Mouse (Mus musculus) adrenal gland (tissue): ENCODE results near the gene Rpf1.

ENCODE experiments used
- intact Hi-C: fragments of 180-260 bp; cut with DNase I; formaldehyde crosslinking; loops from one replicate; pipeline ENCODE4 v1.15.1; 2025
- long read RNA-seq, 2 experiments: library from polyadenylated mRNA; unstranded; transcript quantifications; one replicate each; pipeline ENCODE4 v2.0.0; 2020; ENCODE audit warnings: borderline replicate concordance in 1 of 2; ENCODE audit not compliant: insufficient replicate concordance in 1 of 2

Rpf1 gene
- long read RNA-seq, experiment 1, transcript Rpf1-201 (9 exons, 1,661 nt): major isoform, 17 of 24 reads
- long read RNA-seq, experiment 1, partial matches to known transcripts: 2 of 24 reads
- long read RNA-seq, experiment 1, other reads (novel, unspliced or antisense): 2 of 24 reads
- long read RNA-seq, experiment 2, transcript Rpf1-201 (9 exons, 1,661 nt): major isoform, 9 of 14 reads
- long read RNA-seq, experiment 2, partial matches to known transcripts: 3 of 14 reads
- long read RNA-seq, experiment 2, other reads (novel, unspliced or antisense): 0 of 14 reads

DNA sequence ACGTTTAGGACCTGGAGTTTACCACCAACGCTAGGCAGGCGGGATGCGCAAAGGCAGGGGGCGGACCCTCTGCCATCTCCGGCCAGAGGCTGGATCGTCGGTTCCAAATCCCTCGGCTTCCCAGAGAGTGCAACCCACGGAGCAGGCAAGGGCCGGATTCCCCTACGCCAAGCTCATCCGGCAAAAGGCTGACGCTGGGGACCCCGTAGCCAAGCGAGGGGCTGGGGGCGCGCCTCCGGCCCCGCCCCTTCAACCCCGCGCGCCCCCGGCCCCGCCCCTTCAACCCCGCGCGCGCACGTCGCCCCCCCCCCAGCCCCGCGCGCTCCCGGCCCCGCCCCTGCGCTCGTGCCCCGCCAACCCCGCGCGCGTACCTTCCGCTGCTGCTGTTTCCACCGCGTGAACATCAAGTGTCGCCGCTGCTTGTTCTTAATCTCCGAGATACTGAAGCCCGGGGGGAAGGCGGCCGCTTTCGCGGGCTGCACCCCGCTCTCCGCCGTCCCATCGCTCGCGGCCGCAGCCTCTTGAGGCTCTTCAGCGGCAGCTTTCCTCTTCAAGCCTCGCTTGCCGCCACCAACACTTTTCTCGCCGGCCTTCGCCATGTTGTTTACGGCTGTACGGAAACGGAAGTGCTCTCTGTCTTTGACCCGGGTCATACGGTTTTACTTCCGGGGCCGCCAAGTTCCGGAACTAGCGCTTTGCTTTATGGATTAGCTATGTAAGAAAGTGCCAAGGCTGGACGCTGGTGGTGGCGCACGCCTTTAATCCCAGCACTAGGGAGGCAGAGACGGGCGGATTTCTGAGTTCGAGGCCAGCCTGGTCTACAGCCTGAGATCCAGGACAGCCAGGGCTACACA lies at the start of gene Rpf1:
Gene Rpf1 (minus strand): TSS at position 632 of the 854 bp plus-strand sequence.
- intact Hi-C loops: no loop called here

DNA sequence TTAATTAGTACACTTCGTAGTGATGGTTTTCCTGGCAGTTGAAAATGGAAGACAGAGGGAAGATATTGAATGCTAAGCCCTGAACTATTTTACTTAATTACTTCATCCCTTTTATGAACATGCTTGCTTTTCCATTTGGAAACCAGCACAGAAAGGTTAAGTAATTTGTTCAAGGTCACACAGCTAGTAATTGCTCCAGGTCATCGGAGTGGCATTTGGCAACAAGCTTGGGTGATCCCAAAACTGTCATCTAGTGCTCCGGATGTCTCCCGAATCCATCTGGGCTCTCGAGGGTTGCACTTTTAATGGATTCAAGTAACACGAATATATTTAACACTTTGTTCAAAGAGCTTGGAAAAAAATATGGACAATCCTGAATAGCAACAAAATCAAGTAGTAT lies 49.7 kb upstream of the Rpf1 start:
- intact Hi-C loops: no loop called here

DNA sequence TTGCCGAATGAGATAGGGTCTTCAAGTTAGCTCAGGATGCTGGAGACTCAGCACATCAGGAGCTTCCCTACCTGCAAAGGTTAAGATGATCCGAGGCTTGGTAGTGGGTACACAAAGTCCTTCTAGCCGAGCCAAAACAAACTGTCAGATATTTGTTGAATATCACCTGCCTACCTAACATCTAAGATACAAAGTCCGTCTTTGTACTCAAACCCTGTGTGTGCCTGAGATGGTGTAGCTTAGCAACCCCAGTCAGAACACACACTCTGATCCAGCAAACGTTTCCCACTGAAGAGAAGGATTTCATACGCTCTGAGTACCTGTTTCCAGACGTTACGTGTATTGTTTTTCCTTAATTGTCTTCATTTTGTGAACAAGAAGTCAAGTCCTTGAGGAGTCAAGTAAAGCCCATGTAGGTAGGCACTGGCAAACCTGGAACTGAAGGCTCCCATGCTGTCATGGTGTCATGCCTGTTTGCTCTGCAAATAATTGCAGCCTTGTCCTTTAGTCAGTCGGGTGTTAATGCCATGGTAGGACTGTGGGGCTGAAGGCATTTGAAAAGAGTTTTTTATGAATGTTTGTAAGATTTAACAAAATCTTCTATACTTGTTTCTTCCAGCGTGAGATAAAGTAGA lies 49.0 kb upstream of the Rpf1 start, which contains the start of gene Uox:
Gene Uox (plus strand): TSS at position 279 of the 635 bp plus-strand sequence.
- intact Hi-C loops: no loop called here

DNA sequence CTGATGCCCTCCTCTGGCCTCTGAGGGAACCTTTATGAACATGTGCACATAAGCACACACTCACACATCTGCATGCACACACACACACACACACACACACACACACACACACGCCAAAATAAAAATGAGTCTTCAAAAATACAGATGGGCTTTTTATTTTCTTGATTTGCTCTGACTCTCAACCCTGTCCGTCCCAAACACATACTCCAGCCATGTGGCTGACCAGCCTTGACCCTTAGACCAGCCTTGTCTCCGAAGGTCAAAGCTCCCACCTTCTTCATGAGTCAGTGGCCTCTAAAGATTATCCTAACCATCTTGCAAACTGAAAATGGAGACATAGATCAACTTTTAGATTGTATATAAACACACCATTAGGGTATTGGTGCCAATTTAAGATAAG lies 48.4 kb upstream of the Rpf1 start:
- intact Hi-C loops: loop anchor here (10.0 kb wide), 1 partner anchor 125 kb away; no protein-coding TSS in a partner anchor

DNA sequence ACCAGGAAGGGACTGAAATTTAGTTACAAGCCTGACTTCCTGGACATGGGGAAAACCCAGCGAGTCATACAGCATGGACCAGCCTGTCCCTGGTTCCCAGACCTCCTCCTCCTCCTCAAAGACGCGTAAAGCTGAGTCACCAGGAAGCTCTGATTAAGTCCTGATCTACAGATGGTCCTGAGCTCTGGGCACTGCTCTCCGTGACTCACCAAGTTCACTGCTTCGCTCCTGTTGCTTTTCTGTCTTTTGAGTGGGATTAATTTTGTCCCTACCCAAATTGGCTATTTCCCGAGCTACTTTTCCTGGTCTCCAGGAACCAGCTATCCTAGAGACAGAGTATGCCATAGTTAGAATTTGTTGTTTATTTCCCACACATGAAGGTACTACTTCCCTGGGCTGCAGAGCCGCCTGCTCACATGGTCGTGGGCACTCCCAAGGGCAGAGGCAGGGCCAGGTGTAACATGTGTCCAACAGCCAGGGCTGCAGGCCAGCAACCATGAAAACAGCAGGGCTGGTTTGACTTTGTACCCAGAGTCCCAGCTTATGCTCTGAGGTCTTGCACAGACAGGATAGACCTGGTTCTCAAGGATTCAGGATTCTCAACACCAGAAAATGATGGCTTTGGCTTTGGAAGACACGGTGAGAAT lies 46.8 kb upstream of the Rpf1 start:
- intact Hi-C loops: loop anchor here (10.0 kb wide), 1 partner anchor 127 kb away; no protein-coding TSS in a partner anchor

DNA sequence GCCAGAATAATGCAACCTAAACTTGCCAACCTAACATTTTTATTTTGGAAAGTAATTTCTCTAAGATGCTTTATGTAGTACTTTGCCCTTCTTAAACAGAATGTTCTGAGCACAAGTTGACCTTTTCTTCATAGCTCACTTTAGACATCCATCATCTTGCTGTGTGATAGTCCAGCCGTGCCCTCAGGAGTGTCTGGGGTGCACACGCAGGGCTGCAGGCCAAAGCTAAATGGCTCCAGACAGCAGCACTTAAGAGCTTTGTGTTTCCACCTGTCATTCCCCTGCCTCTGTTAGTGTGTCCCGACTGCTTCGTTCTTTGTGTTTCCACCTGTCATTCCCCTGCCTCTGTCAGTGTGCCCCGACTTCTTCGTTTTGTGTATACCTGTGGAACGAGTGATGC lies 46.1 kb upstream of the Rpf1 start:
- intact Hi-C loops: loop anchor here (10.0 kb wide), 1 partner anchor 127 kb away; no protein-coding TSS in a partner anchor

DNA sequence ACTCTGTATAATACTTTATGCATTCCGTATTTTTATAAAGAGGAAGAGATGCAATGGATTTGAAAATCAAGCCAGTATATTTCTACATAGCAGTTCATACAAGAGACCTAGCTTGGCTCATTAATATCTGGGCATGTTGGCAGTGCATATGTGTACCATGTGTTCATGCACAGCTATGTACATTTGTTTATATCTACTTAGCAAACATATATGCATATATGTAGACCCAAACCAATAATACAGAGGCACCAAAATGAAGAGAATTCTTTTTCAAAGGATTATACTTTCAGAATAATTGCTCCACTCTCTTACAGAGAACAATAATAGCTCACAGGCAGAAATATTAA lies 43.8 kb upstream of the Rpf1 start:
- intact Hi-C loops: loop anchor here (2.0 to 10.0 kb wide), 2 partner anchors 130 to 350 kb away; no protein-coding TSS in a partner anchor

DNA sequence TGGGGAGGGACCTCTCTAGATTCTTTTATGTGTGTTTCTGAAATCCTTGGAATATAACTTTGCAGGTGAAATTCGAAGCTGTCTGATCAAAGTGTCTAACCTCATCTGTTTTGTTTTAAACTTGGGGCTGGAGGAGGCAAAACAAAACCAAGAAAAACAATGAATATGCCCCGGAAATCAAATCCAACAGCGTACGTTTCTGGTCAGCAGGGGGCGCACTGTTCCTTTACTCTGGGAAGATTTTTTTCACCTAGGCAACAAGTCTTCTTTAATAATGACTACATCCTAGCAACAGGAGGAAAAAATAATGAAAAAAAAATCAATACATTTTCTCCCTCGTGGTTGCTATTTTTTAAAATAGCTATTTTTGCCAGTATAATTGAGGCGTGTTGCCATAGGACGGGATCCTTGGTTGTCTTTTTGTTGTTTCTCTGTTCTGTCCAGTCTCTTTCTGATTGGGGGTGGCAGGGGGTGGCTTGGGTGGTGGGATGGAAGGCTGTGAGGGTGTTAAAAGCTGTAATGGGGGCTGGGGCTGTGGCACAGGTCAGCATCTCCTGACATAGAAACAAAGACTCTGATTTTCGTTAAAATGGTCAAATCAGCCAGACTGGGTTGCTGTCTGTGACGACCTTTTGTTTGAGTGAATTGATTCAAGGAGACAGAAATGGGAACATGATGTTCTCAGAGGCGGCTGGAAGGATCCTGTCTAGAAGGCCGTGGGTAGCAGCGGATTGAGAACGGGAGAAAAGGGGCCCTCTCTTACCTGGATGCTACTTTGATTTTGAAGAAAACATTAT lies 43.2 kb upstream of the Rpf1 start:
- intact Hi-C loops: loop anchor here (2.0 to 10.0 kb wide), 3 partner anchors 130 to 350 kb away; no protein-coding TSS in a partner anchor

DNA sequence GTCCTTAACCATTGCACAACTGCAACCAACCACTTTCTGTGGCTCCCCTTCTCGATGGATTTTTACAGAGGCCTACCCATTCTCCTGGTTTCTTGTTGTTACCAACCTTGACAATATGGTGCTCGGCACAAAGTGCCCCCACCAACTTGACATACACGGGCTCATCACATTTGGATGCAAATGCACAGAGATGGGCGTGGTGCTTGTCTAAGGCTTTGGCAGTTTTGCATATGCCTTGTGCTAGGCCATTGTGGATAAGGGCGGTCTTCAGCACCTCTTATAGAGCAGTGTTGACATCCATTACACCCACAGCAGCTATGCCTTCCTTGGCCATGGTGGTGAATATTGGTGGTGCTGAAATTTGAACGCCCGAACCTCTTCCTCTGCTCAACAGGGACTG lies 41.7 kb upstream of the Rpf1 start:
- intact Hi-C loops: loop anchor here (5.0 to 10.0 kb wide), 2 partner anchors 132 to 219 kb away; no protein-coding TSS in a partner anchor

DNA sequence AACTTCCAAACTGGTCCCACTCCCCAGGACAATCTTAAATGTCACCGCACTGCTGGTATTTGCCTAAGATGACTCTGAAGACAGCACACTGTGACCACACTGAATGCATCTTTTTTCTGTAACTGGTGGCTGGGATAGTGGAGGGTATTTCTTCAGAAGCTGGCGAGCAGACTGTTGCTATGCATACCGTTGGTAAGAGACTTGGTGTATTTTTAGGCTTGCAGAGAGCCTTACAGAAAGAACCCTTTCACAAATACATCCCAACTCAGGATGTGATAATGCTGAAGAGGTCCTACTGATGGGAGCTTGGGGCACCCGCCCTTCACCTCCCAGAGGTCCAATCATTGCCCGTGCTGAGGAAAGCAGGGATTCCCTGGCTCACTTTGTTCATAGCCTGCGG lies 36.3 kb upstream of the Rpf1 start:
- intact Hi-C loops: no loop called here

DNA sequence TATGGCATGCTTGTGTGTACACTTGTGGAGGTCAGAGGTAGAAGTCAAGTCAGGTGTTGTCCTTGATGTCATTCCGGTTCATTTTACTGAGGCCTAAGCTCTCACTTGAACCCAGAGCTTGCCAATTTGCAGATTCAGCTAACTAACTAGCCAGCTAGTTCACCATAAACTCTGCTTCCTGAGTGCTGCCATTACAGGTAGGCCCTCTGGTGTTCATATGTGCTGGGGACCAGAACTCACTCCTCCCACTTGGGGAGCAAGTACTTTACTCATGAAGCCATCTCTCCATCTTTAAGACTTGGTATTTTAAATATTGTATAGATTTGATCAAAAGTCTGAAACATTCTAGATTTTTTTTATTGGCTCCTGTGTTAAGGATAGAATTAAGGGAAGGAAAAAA lies 35.3 kb upstream of the Rpf1 start:
- intact Hi-C loops: no loop called here

DNA sequence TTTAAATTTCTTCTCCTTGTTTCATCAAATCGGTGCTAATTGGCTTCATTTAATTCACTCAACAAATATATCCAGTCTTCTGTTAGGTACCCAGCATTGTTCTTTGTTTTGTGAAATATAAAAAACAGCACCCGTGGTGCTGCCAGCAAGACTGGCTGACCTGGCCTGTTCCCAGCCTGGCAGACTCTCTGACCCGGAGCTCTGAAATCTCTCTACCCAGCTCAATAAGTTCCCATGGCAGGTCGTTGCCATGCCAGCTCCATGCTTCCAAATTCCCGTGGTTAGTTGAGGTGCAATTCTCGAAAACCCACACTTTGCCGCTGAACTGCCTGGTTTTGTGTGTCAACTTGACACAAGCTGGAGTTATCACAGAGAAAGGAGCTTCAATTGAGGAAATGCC lies 33.6 kb upstream of the Rpf1 start:
- intact Hi-C loops: no loop called here

DNA sequence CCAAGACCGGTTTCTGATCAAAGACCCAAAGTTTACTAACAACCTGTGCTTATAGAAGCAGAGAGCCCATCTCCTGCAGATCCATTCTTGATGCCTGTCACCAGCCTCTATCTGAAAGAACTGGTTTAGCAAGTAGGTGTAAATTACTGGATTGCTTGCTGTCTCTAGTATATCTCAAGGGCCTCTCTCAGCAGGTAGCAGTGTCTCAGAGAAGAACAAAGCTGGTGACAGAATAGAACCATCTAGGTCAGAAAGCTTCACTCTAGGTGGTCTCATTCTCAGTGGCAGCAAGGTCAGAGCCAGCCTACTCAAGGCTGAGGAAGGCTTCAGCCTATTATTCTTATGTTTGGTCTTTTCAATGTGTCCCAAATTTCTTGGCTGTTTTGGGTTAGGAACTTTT lies 22.4 kb upstream of the Rpf1 start:
- intact Hi-C loops: no loop called here

DNA sequence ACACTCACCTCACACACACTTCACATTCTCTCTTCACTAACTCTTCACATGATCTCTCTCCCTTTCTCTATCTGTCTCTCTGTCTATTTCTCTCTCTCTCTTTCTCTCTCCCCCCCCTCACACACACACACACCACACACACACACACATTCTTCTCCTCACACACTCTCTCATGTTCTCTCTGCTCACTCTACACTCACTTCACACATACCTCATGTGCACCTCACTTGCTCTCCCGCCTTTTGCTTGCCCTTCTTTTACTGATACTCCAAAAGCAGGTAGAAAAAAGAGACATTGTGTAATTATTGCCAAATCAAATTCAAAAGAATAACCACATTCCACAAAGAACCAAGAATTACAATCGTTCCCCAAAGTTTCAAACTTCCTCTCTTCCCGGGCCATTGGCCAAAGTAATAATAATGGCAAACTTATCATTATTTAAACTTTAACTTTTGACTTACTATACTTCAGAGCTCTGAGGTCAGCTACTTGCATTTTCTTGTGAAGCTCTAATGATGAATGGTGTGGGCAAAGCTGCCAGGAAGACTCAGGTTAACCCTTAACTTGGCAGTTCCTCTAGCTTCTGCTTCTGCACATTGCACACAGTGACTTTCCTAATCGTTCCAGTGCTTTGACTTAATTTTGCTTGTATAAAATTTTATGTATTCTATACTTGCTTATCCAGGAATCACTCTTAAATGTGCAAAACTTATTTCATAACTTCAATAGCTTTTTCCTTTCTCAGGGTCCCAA lies 19.5 kb upstream of the Rpf1 start:
- intact Hi-C loops: no loop called here

DNA sequence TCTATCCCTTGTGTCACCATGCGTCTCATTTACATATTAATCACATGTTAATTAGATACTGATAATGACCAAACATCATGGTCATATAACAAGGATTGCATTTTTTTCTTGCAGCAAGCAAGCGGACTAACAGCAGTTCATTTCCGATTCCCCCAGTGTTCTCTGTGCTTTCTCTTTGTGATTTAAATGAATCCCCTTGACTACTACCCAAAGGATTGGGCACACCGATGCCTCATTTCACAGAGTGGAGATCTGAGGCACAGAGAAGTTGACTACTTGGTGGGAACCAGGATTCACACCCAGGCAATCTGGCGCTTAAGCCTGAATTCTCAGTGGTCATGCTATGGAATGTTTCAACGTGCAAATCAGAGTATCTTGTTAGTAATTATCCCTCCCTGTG lies 13.8 kb upstream of the Rpf1 start:
- intact Hi-C loops: no loop called here

DNA sequence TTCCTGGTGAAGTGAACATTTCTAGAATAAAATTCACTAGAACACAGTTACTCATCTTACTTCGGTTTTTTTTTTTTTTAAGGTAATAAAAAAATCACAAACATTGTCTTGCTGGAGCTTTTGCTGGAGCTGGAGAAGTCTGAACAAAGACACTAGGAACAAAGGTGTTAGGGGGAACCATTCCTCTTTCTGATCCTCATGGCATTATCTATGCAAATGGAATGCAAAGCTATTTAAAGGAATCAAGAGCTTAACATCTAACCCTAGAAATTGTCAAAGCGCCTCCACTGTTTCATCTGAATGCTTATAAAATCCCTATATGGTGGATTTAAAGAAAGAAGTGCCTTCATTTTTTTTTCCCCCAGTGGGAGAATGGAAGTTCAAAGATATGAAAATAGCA lies 7.1 kb upstream of the Rpf1 start:
- intact Hi-C loops: no loop called here

DNA sequence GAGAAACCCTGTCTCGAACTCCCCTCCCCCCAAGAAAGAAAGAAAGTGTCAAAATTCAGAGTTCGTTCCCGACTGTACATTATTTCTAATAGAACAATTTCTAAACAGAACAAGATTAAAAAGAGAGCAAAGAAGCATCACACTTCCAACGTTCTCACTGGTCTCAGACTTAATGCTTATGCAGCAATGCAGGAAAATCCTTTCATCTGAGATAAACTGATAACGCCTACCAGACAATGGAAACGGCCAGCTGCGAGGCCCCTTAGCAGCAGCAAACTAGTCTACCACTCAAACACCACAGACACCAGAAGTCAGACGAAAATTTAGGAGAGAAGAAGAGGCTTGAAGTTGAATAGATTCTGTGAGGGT lies 407 bp upstream of the Rpf1 start:
- intact Hi-C loops: no loop called here

DNA sequence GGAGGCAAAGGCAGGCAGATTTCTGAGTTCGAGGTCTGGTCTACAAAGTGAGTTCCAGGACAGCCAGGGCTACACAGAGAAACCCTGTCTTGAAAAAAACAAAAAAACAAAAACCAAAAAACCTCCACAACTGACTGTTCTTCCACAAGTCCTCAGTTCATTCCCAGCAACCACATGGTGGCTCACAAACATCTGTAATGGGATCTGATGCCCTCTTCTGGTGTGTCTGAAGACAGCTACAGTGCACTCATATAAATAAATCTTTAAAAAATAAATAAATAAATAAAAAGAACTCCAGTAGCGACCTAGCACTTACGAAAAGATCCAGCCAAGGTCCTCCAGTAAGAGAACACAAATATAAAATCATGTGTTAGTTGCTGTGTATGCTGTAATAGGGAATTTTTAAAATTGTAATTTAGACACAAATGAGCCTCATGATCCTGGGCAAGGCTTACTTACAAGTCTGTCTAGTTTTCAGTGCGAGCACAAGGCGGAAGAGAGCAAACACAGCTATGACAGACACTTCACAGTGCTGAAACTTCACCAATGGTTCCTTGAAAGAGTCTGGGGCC lies 917 bp downstream of the Rpf1 start:
- intact Hi-C loops: no loop called here

DNA sequence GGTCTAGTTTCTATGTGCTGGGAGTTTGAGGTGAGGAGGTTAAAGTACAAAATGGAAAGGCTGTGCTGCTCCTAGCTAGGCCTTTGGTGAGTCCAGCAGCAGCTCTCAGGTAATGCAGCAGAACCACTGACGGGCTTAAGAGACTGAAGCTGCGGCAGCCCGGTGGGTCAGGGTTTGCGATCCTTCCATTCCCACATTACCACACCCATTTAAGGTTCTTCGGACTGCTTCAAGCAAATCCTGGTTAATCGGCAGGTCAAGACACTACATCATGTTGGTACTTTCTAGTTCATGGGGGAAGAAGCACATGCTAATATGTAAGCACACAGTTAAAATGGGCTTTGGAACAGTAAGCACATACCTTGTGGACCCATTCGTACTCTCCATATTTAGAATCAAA lies 14.5 kb downstream of the Rpf1 start:
- intact Hi-C loops: no loop called here
